Mouse (Mus musculus): Measurements from ENCODE around the gene Ncbp3.

GRCm38 (mm10) chr11:73061413-73061812 is 13.8 kb downstream of the Ncbp3 start:
- TF ChIP-seq GATA1 (IDR thresholded peaks at IDR 0.05; ENCODE audit: borderline replicate concordance, low read length) (no peak), FLI1 (IDR thresholded peaks at IDR 0.05; ENCODE audit: low read length) (no peak)
